Mouse (Mus musculus) layer of hippocampus, postnatal 10 days (tissue): Measurements from ENCODE around the gene Slc2a9. TPM values are rescaled to one million over a fixed set of nuclear protein-coding genes. Genes with fewer than 3 reads are reported as not detected.
A peak's percentile ranks its signal among the peaks of the same experiment; 100 is the strongest.

Experiments used
- DNase-seq, 2 experiments: peaks; one replicate each; pipeline ENCODE4 v3.0.0; 2021; ENCODE audit warnings: low spot score in 2 of 2
- total RNA-seq, 2 experiments: library from RNA; stranded (reverse); gene quantifications; 2 replicates each; pipeline ENCODE4 v1.2.3; 2021

Gene Slc2a9
- total RNA-seq, 2 experiments from 2014 or later = 3.1 to 3.3 TPM

DNA sequence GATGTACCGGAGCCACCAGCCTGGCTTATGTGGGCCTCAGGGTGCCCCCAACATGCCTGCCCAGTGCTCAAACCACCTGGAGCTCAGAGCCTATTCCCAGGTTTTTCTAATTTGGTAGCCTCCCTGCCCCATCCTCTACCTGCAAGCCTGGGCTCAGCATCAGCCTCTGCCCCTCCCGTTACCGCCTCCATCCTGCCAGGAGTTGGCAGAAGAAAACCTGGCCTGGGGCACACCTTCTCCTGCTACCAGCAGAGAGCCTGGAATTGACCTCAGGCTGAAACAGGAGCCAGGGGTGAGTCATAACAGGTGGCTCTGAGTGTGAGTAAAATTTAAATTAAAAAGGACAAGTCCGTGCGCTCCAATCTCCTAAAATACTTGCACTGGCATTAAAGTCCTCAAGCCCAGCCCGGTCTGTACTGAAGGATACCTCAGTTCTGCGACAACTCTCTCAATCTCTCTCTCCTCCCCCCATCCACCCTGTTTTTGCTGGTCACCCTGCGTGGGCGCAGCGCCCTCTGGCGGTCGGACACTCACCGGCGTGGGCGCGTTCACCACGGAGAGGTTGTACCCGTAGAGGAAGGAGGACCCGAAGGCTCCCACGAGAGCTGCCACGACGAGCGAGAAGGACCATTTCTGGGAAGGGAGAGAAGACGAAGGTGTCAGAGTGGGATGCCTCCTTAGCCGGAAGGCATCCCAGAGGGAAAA lies 25.9 kb downstream of the Slc2a9 start:
- peak; percentile 81 to 84 for DNase-seq

DNA sequence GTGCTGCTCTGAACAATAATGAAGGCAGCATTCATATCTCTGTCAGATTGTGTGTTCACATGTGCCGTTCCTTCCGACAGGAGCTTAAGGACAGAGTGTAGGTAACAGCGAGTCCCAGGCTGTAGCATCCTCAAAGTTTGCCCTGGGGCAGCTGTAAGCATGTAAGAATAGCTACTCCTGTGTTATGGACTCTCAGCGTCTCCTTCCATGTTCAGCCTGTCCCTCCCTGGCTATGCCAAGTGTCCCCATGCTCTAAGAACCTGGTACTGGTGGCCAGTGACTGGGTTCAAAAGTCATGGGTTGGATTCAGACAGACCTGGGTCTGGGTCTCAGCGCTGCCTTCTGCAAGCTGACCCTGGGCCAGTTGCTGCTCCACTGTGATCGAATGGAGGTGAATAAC lies 32.1 kb downstream of the Slc2a9 start:
- no peak for DNase-seq

DNA sequence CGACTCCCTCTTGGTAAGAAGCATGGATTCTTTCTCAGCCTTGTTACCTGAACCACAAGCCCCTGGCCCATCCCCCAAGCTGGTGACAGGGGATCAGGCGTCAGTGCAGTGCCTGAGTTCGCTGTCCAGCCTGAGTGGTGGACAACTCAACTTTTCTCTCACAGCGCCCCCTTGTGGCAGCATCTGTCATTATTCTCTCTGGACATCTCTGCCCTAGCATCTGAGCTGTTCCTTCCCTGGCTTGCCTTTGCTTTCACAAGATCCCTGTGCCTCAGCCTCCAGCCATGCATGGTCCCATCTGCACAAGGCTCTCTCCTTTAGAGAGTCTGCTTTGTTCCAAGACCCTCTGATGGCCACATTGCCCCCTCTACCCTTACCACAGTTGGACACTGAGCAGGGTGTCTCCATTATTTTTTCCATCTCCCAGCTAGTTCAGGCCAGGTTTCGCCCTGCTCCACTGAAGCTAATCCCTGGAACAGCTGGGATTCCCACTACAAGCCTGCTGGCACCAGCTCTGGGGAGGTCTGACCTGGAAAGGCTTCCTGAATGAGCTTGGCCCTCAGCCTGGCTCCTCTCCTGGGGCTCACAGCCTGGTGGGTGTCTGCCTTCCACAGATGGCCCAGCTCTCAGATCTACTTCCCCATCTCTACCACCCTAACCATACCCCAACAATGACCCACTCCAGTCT lies 32.9 kb downstream of the Slc2a9 start:
- DNase-seq = peak; percentile 88 to 90

DNA sequence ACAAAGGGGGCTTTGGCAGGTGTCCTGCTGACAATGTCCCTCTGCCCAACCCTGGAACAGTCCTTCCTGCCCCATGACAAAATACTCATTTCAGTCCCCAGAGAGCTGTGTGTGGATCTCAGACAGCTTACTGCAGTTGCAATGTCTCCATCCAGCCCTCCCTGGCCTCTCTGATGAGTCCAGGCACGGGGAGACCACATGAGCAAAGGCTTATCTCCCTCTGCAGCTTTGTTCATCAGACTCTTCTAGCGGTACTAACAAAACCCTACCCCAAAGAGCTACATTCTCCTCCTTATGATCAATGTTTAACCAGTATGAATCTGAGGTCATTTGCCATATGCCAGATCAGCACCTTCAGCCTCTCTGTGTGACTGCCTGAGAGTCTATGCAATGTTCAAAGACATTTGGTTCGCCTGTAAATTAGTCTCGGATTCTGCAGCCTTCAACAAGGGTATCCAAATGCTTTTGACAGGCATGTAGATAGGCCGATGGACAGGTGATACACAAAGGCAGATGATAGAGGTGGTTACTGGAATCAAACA lies 36.3 kb downstream of the Slc2a9 start:
- peak in 1 of 2 experiments; percentile 8 for DNase-seq

DNA sequence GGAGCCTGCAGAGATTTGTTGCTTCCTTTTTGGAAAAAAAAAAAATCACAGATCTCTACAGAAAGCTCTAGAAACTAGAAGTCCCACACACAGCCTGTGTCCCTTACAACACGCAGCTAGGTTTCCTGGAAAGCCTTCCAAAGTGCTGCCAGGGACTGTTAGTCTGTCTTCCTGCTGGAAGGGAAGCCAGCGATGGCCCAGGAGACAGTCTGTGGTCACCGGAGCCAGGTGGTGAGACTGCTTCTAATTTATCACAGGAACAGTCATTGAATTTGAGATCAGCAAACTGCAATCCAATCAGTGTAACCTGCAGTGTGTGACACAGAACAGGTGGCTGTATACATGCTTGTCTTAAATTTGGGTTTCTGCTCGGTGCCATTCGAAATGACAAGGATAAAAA lies 41.7 kb downstream of the Slc2a9 start:
- DNase-seq = peak in 1 of 2 experiments; percentile 9

DNA sequence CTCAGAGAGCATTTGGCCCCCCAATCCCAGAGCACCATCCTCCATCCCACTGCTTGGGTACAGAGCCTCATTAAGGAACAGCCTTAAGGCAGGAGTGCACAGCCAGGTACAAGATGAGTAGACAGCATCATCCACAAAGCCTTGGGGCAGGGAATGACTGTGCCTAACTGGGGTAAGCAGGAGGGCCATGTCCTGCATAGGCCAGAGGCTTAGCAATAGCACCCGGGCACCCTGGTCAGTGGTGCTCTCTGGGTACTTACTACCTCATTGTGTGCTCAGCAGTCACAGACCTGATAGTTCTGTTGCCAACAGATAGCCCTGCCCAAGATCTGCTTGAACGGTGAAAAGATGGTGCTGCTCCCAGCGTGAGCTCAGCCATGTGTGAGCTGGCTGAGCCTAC lies 52.0 kb downstream of the Slc2a9 start:
- no peak for DNase-seq

DNA sequence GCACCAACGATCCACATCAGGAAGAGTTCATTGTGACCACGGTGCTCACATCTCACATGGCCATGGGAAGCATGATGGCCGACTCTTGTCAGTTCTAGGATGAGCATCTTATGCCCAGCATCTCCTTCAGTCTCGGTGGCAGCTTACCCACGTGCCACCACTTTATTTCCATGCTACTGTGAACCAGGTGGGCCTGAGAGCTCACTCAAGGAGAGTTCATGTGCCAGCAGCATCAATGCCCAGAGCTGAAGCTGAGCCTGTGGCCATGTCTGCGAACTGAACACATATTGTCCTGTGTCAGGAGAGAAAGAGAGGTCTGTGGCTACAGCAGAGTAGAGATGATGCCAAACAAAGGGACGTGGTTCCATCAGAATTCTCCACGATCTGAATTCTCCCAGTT lies 53.3 kb downstream of the Slc2a9 start:
- DNase-seq = no peak

DNA sequence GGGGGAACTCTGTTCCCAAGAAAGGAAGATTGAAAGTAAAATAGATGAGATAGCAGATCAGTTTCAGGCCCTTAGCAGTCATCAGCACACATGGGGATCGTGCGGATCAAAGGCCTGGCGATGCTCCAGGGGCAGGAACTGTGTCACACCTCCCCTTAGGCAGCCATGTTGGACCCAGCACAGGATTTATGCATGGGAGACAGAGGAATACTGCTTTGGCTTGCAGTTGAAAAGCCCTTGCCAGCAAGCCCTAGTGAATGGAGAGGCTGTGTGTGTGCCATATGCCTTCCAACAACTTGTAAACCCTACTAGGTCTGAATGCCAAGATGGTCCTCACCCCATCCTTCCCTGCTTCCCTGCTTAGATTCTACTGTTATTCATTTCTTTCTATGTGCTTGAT lies 54.8 kb downstream of the Slc2a9 start:
- DNase-seq = no peak

DNA sequence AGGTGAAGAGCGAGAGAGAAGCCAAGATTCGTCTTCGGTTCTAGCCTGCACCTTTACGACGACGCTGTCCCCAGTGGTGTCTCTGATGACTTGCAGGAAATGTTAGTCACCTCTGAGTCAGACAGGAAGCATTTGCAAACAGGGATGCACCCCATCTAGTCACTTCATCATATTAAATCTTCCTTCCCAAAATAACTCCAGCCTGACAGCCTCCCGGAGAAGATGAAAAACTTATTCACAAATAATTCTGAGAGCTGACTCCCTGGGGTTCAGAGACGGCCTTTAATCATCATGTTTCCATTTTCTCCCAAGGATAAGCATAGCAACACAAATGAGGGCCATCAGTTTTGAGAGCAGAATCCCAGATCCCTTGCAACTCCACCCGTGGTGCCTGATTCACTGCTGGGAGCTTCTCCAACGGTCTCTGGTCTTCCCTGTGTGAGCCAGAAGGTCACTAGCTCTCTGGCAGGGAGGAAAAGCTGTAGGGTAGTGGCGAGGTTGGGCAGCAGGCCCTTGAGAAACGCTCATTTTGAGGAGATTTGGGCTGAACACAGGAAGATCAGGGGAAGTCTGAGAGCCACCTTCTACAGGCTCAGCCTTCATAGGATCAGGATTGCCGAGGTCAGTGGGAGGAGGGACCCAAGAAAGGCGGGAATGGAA lies 56.5 kb downstream of the Slc2a9 start:
- DNase-seq = no peak

DNA sequence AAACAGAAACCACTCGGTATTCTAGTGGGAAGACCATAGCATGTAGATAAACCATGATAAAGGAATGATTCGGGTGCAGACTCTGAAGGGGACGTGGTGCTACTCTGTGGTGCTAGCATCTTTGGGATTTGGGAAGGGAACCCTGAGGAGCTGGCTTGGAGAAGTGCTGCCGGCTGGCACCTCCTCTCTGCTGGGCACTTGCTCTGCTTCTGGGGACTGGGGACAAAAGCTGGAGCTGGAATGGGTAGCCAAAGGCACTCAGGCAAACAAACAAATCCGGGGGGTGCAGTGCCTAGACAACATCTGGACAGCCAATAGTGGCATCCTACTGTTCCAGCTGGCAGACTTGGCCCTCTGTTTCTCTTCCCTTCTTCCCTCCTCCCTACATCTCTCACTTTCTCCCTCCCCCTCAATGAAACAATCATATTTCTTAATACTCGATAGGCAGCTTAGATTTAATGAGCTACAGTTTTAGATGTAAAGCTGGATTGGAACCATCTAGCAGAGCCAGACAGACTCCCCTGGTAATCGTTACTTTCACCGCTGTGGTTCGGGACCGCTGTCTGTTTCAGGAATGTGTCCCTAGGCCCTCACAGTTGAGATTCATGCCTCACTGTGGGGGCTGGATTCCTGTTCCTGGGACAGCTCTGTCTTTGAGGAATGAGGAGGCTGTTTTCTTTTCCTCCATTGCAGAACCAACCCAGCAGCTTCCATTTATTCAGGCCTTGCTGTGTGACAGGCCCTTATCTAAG lies 61.7 kb downstream of the Slc2a9 start:
- no peak for DNase-seq

DNA sequence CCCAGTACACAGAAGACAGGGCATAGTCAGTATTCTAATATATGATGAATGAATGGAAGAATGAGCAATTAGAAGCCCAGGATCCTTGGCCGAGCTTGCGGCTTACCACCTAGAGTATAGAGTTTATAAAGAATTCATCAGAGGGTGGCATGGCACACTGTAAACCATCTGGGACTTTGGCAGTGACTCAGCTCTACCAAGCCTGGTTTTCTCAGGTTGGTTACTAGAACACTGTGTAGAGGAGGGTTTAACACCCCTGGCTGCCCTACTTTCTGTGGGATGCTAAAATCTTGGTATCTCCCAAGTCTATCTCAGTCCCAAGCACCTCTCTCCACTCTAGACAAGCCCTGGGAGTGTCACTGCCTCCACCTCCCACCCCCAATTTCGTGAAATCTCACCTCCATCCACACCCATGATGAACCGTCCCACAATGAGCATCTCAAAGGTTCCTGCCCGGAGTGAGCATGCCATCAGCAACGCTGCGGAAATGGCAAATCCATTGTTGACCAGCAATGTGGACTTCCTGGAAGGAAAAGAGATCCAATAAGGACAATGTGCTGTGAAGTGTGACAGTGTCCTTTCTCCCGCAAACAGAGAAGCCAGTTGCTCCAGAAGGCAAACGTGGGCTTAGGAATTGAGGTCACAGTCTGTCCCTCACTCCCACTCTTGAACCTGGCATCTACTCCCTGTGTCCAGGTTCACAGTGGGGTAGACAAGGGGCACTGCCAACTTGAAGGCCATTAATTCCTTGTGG lies 62.5 kb downstream of the Slc2a9 start:
- no peak for DNase-seq

DNA sequence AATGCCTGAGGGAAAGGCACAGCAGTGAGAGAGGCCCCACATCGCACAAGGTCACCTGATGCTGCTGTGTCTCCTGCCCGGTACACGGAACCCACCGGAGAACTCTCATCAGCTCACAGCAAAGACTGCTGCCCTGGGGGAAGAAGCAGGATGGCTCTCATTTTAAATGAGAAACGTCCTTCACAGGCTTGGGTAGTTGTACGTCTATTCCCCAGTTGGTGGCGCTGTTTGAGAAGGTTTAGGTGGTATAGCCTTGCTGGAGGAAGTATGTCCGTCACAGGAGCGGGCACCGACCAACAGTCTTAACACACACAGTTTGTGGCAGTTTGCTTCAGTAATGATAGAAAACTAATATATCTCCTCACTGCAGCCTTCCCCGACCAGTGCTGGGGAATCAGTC lies 66.3 kb downstream of the Slc2a9 start:
- DNase-seq = no peak

DNA sequence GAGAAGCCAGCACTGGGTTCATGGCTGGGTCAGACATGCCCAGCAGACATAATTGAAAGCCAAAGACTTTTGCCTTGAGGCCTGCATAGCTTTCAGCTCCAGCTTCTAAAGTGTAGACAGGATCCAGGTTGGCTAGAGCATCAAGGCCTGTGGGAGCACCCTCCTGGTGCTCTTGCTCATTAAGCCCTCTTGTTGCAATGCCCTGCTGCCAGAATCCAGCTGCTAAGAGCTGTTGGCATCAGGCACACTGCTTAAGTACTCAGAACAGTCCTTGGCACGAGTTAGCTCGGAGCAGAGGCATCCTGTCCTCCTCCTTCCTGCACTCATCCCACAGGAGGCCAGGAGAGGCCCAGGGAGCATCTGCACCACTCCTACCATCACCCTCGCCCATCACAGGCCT lies 68.1 kb downstream of the Slc2a9 start:
- DNase-seq = no peak

DNA sequence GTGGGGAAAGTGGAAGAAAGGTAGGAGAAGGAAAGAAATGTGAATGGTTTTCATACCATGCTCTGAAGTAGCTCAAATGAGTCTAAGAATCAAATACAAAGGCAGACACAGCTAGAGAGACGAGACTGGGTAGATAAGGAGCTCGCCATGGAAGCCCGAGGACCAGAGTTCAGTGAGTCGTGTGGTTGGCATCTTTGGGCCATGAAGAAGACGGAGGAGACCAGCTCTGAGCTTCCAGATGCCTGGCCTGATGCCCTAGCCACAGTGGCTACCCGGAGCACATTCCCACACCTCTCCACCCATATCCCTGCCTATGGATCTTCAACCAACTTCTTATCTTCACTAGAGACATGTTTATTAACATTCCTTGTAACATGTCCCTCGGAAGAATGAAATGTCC lies 71.7 kb downstream of the Slc2a9 start:
- no peak for DNase-seq

DNA sequence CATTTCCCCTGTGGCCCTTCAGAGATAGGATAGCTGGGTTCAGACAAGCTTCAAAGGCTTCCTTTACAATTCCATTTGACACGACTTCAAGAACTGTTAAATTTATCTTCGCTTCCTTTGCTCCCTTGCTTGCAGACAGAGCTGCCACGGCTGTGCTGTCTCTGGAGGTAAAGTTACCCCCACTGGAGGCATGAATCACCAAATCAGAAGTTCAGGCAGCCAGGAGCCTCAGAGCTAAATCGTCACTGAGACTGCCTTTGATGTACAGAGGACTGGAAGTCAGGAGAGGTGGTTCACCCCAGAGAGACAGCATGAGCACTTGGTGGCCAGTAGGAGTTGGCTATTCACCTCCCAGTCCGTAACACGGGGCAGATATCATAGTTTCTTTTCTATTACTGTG lies 73.8 kb downstream of the Slc2a9 start:
- DNase-seq = no peak

DNA sequence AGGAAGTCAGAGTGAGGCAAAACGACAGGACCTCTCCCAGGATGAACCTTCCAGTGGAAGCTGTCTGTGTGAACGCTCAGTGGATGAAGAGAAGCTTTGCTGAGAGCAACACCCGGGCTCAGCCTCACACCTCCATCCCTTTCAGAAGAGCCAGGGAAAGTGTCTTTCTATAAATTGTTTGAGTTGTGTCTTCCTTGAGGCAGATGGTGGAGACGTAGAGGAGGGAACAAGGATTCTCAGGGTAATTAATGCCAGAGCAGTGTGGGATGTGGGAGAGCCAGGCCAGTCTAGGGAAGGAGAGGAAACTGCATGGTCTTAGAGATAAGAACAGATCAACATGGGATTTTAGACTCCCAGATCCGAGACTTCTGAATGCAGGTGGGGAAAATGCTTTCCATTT lies 75.2 kb downstream of the Slc2a9 start:
- DNase-seq = no peak

DNA sequence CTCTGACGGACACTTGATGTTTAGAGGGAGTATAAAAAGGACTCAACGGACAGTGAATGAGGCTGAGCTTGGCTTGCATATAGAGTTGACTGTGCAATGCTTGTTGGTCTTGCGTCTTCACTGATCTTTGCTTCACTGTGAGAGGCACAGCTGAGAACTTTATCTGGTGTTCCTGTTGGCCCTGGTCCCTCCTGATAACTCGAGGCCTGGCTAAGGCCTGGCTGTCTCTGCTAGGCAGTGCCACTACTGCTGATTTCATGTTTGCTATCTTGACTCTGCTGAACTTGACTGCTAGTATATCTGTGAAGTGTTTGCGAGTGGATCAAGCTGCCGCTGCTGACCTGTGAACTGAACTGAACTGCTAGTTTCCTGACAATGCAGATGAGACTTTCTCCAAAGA lies 77.4 kb downstream of the Slc2a9 start:
- no peak for DNase-seq

DNA sequence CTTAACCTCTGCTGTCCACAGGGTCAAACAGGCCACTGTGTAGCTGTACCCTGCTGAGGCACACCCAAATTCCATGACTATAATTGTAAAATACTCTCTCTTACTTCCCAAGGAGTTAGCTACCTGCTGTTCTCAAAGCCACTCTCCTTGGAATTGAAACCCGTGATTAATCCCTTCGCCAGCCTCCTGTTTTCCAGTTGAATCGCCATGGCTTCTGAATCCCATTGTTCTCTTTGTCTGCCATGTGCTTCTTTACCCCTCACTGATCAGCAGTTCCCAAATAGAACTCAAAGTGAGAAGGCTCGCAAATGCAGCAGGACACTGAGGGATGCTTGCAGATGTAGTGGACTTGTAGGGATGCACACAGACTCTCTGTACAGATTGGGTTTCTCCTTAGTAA lies 80.5 kb downstream of the Slc2a9 start:
- no peak for DNase-seq

DNA sequence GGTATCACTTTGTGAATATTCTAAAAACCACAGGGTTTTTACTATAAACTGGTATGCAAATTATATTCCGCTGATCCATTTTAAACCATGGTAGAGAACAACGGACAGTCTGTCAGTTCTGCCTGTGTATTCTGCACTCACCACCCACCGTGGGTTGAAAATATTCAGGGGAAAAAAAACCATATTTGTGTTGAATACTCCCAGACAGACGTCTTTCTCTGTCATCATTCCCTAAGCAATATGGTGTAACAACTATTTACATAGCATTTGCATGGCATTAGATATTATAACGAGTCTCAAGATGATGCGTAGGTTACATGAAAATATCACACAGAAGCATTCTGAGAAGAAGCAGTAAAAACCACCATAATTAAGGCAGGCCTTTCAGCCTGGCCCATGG lies 84.1 kb downstream of the Slc2a9 start:
- no peak for DNase-seq

DNA sequence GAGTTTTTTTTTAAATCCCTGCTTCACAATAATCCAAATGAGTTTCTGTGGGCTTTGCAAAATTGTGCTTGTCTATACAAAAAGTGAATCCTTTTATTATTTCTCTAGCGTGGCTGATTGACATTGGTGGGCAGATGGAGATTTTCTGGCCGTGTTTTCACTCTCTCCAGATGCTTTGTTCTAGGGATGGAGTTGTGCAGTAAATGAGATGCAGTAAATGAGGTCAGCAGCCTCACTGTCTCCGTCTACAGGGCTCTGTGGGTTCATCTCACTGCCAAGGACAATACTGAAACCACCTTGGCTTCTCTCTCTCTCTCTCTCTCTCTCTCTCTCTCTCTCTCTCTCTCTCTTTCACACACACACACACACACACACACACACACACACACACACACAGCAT lies 99.3 kb downstream of the Slc2a9 start:
- DNase-seq = no peak

DNA sequence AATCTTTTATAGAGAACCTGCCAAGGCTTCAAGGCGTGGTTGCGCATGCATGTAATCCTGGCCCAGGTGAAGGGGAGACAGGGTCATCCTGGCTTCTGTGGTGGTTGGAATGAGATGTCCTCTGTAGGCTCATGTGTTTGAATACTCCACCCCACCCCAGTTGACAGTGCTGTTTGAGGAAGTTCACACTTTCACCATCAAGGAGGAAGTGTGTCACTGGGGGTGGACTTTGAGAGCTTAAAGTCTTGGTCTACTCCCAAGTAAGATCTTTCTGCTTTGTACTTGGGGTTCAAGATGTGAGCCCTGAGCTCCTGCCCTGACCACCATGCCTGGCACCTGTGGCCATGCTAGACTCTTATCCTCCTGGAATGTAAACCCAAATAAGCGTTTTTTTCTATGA lies 100.7 kb downstream of the Slc2a9 start:
- DNase-seq = no peak
